Mouse (Mus musculus): ENCODE measurements at regions not wholly inside any gene's neighbourhood (a gene's known extent, or its start where the extent isn't known, plus 50 kb on each side); places are given as distances from the start of the nearest gene placed in this dataset.
A peak's percentile ranks its signal among the peaks of the same experiment; 100 is the strongest.

GRCm38 (mm10) chr13:72345647-72346133, 282.9 kb upstream of the Irx2 start:
- H3K4me1 ChIP-seq (replicated peaks): no peaks in the 10 kb centered on the region
- H3K4me2 ChIP-seq (replicated peaks): no peak overlapping the region
- H3K9me3 ChIP-seq: no peaks in the 10 kb centered on the region
- no peak overlapping the region for H3K4me3 ChIP-seq (replicated peaks)
- H3K27me3 ChIP-seq (replicated peaks): peaks cover 11% of the 10 kb centered on the region; the same call in 1 of the 2 replicates
- no peak for ATAC-seq
- 20% methylated on average over 6 of the region's 6 CpGs for WGBS
- no peak overlapping the region for H3K27ac ChIP-seq
- H3K9ac ChIP-seq: no peak overlapping the region
- no peaks in the 10 kb centered on the region for H3K36me3 ChIP-seq

- WGBS: 34% methylated on average over 21 of the region's 21 CpGs
- H3K9ac ChIP-seq: no peak overlapping the region
- H3K27me3 ChIP-seq (replicated peaks): peaks cover 9% of the 10 kb centered on the region; the same call in 1 of the 2 replicates
- 0 out of 2 replicates have a peak, but pooled peaks have one; percentile 8 for ATAC-seq
- no peak overlapping the region for H3K4me2 ChIP-seq (replicated peaks)
- H3K9me3 ChIP-seq: no peaks in the 10 kb centered on the region
- H3K36me3 ChIP-seq: no peaks in the 10 kb centered on the region
- no peaks in the 10 kb centered on the region for H3K4me1 ChIP-seq (replicated peaks)
- no peak overlapping the region for H3K27ac ChIP-seq
- H3K4me3 ChIP-seq (replicated peaks): no peak overlapping the region
These were observed 282.2 kb upstream of the Irx2 start for GRCm38 (mm10) chr13:72346207-72346943.

- H3K4me2 ChIP-seq (replicated peaks): no peak overlapping the region
- H3K9ac ChIP-seq: no peak overlapping the region
- no peaks in the 10 kb centered on the region for H3K9me3 ChIP-seq
- H3K27ac ChIP-seq: no peak overlapping the region
- H3K4me3 ChIP-seq (replicated peaks): no peak overlapping the region
- H3K36me3 ChIP-seq: no peaks in the 10 kb centered on the region
- no peaks in the 10 kb centered on the region for H3K4me1 ChIP-seq (replicated peaks)
- H3K27me3 ChIP-seq (replicated peaks): peaks cover 7% of the 10 kb centered on the region; the same call in 1 of the 2 replicates
- 61% methylated on average over 14 of the region's 14 CpGs for WGBS
- peak; percentile 80 for ATAC-seq
These were observed 281.6 kb upstream of the Irx2 start for GRCm38 (mm10) chr13:72346944-72347586.

GRCm38 (mm10) chr13:72352641-72353181, 275.9 kb upstream of the Irx2 start:
- H3K4me1 ChIP-seq (replicated peaks): no peaks in the 10 kb centered on the region
- 0 out of 2 replicates have a peak, but pooled peaks cover 2% of the 10 kb centered on the region for H3K27me3 ChIP-seq (replicated peaks)
- 57% methylated on average over 18 of the region's 18 CpGs for WGBS
- H3K9ac ChIP-seq: no peak overlapping the region
- H3K9me3 ChIP-seq: no peaks in the 10 kb centered on the region
- H3K27ac ChIP-seq: no peak overlapping the region
- H3K4me3 ChIP-seq (replicated peaks): no peak overlapping the region
- no peak overlapping the region for H3K4me2 ChIP-seq (replicated peaks)
- ATAC-seq: no peak
- no peaks in the 10 kb centered on the region for H3K36me3 ChIP-seq

GRCm38 (mm10) chr13:72355297-72355696, 273.3 kb upstream of the Irx2 start:
- WGBS: 84% methylated on average over 1 of the region's 1 CpGs
- no peaks in the 10 kb centered on the region for H3K9me3 ChIP-seq
- no peak for ATAC-seq

GRCm38 (mm10) chr13:72355821-72356220, 272.8 kb upstream of the Irx2 start:
- ATAC-seq: no peak
- H3K27me3 ChIP-seq (replicated peaks): peaks cover 2% of the 10 kb centered on the region; the same call in 1 of the 2 replicates
- no peak overlapping the region for H3K4me3 ChIP-seq (replicated peaks)
- 69% methylated on average over 3 of the region's 3 CpGs for WGBS
- H3K9me3 ChIP-seq: no peaks in the 10 kb centered on the region
- H3K36me3 ChIP-seq: no peaks in the 10 kb centered on the region
- H3K27ac ChIP-seq: no peak overlapping the region
- H3K9ac ChIP-seq: no peak overlapping the region
- H3K4me2 ChIP-seq (replicated peaks): no peak overlapping the region
- H3K4me1 ChIP-seq (replicated peaks): no peaks in the 10 kb centered on the region

More at GRCm38 (mm10) chr13:72355297-72355696, 273.3 kb upstream of the Irx2 start:
- Histone ChIP-seq H3K4me1 (replicated peaks) (no peaks in the 10 kb centered on the region), H3K27me3 (replicated peaks) (peaks cover 2% of the 10 kb centered on the region; the same call in 1 of the 2 replicates), H3K9ac (no peak overlapping the region), H3K4me3 (replicated peaks) (no peak overlapping the region), H3K4me2 (replicated peaks) (no peak overlapping the region), H3K36me3 (no peaks in the 10 kb centered on the region), H3K27ac (no peak overlapping the region)

- H3K27me3 ChIP-seq (replicated peaks): peaks cover 1% of the 10 kb centered on the region
- WGBS: 46% methylated on average over 8 of the region's 8 CpGs
- H3K9me3 ChIP-seq: no peaks in the 10 kb centered on the region
- H3K27ac ChIP-seq: no peak overlapping the region
- H3K9ac ChIP-seq: no peak overlapping the region
- no peak overlapping the region for H3K4me2 ChIP-seq (replicated peaks)
- no peaks in the 10 kb centered on the region for H3K36me3 ChIP-seq
- ATAC-seq: no peak
- no peaks in the 10 kb centered on the region for H3K4me1 ChIP-seq (replicated peaks)
- H3K4me3 ChIP-seq (replicated peaks): no peak overlapping the region
These were observed 270.2 kb upstream of the Irx2 start for GRCm38 (mm10) chr13:72358243-72358904.

GRCm38 (mm10) chr13:72365534-72366271, 262.9 kb upstream of the Irx2 start:
- Histone ChIP-seq H3K4me3 (replicated peaks) (no peak overlapping the region), H3K4me1 (replicated peaks) (no peaks in the 10 kb centered on the region; the same call in 1 of the 2 replicates), H3K9ac (no peak overlapping the region), H3K4me2 (replicated peaks) (peak overlapping the region; percentile 43), H3K36me3 (no peaks in the 10 kb centered on the region), H3K27me3 (replicated peaks) (peaks cover 9% of the 10 kb centered on the region), H3K9me3 (no peaks in the 10 kb centered on the region), H3K27ac (no peak overlapping the region)
- no peak for ATAC-seq
- WGBS: 18% methylated on average over 24 of the region's 24 CpGs

- H3K4me2 ChIP-seq (replicated peaks): peak overlapping the region; percentile 43
- H3K4me3 ChIP-seq (replicated peaks): no peak overlapping the region
- H3K9me3 ChIP-seq: no peaks in the 10 kb centered on the region
- WGBS: 14% methylated on average over 11 of the region's 11 CpGs
- H3K9ac ChIP-seq: no peak overlapping the region
- no peaks in the 10 kb centered on the region; the same call in 1 of the 2 replicates for H3K4me1 ChIP-seq (replicated peaks)
- H3K27me3 ChIP-seq (replicated peaks): peaks cover 9% of the 10 kb centered on the region
- H3K36me3 ChIP-seq: no peaks in the 10 kb centered on the region
- H3K27ac ChIP-seq: no peak overlapping the region
- ATAC-seq: no peak
These were observed 262.3 kb upstream of the Irx2 start for GRCm38 (mm10) chr13:72366281-72366680.

GRCm38 (mm10) chr13:72370131-72370530, 258.5 kb upstream of the Irx2 start:
- ATAC-seq: no peak
- H3K4me2 ChIP-seq (replicated peaks): no peak overlapping the region
- WGBS: 90% methylated on average over 1 of the region's 1 CpGs

GRCm38 (mm10) chr13:72370997-72371396, 257.6 kb upstream of the Irx2 start:
- H3K4me1 ChIP-seq (replicated peaks): no peaks in the 10 kb centered on the region; the same call in 1 of the 2 replicates
- H3K36me3 ChIP-seq: no peaks in the 10 kb centered on the region
- peaks cover 2% of the 10 kb centered on the region; the same call in 1 of the 2 replicates for H3K27me3 ChIP-seq (replicated peaks)
- ATAC-seq: no peak
- no peak overlapping the region for H3K4me3 ChIP-seq (replicated peaks)
- H3K27ac ChIP-seq: no peak overlapping the region
- H3K4me2 ChIP-seq (replicated peaks): no peak overlapping the region
- H3K9ac ChIP-seq: no peak overlapping the region
- no peaks in the 10 kb centered on the region for H3K9me3 ChIP-seq
- 33% methylated on average over 5 of the region's 5 CpGs for WGBS

More at GRCm38 (mm10) chr13:72370131-72370530, 258.5 kb upstream of the Irx2 start:
- Histone ChIP-seq H3K36me3 (no peaks in the 10 kb centered on the region), H3K27ac (no peak overlapping the region), H3K4me1 (replicated peaks) (no peaks in the 10 kb centered on the region; the same call in 1 of the 2 replicates), H3K9me3 (no peaks in the 10 kb centered on the region), H3K27me3 (replicated peaks) (peaks cover 2% of the 10 kb centered on the region; the same call in 1 of the 2 replicates), H3K4me3 (replicated peaks) (no peak overlapping the region), H3K9ac (no peak overlapping the region)

Data from intestine, embryonic 15.5 days (tissue).